Mouse (Mus musculus): Measurements from ENCODE around the gene Rps6kb2. TPM values are rescaled to one million over a fixed set of nuclear protein-coding genes. Genes with fewer than 3 reads are reported as not detected.
A peak's percentile ranks its signal among the peaks of the same experiment; 100 is the strongest.

The Rps6kb2 gene
- polyA plus RNA-seq, 1 experiment from 2014 or later = 22.1 TPM

- Histone ChIP-seq H3K36me3 (replicated peaks; ENCODE audit: insufficient read depth, low read length) (no peaks in the 10 kb centered on the region), H3K27ac (ENCODE audit: low read depth) (0 out of 2 replicates have a peak overlapping the region, but pooled peaks have one; percentile 34), H3K4me2 (ENCODE audit: low read depth, low read length) (no peak overlapping the region), H3K9me3 (ENCODE audit: low read length) (no peaks in the 10 kb centered on the region), H3K9ac (replicated peaks) (no peak overlapping the region), H3K27me3 (ENCODE audit: insufficient read depth, low read length) (no peaks in the 10 kb centered on the region), H3K4me1 (ENCODE audit: insufficient read depth) (peaks cover 28% of the 10 kb centered on the region), H3K4me3 (ENCODE audit: low read depth, low read length) (no peak overlapping the region)
- ATAC-seq = no peak
- no peak for TF ChIP-seq CTCF (IDR thresholded peaks at IDR 0.05; ENCODE audit: low read depth)
- 87% methylated on average over 10 of the region's 10 CpGs for WGBS (ENCODE audit: insufficient replicate concordance)
- no peak for DNase-seq
Measured at GRCm38 (mm10) chr19:4170723-4171392, 7.7 kb upstream of the Rps6kb2 start.

DNA sequence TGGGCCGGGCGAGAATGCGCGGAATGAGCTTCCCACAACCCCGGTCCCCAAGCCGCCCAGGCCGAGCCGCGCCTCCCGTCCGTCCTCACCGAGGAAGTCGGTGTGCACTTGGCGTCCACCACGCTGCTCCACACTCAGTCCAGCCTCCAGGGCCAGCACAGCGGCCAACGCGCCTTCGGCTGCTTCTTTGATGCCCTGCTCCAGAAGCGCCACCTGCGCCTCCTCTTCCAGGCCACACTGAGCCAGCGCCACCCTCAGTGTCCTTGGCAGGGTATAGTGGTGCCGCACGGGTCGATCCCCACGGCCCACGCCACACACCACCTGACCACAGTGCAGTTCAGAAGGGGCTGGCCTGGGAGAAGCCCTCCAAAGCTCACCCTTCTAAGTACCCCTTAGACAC lies 6.7 kb upstream of the Rps6kb2 start:
- TF ChIP-seq CTCF (IDR thresholded peaks at IDR 0.05; ENCODE audit: low read depth) = no peak
- TF ChIP-seq EP300 (IDR thresholded peaks at IDR 0.05; ENCODE audit: low read depth) = no peak
- Histone ChIP-seq H3K4me2 (ENCODE audit: low read depth, low read length) (peak overlapping the region; percentile 97), H3K27me3 (ENCODE audit: insufficient read depth, low read length) (no peaks in the 10 kb centered on the region), H3K4me3 (ENCODE audit: low read depth, low read length) (peak overlapping the region; percentile 62), H3K4me1 (ENCODE audit: insufficient read depth) (peaks cover 30% of the 10 kb centered on the region), H3K27ac (ENCODE audit: low read depth) (peak overlapping the region; percentile 82), H3K36me3 (replicated peaks; ENCODE audit: insufficient read depth, low read length) (no peaks in the 10 kb centered on the region), H3K9ac (replicated peaks) (peak overlapping the region; percentile 81), H3K9me3 (ENCODE audit: low read length) (no peaks in the 10 kb centered on the region)
- 8% methylated on average over 27 of the region's 27 CpGs for WGBS (ENCODE audit: insufficient replicate concordance)
- ATAC-seq (peak; percentile 47), DNase-seq (no peak)

- no peaks in the 10 kb centered on the region for H3K36me3 ChIP-seq (replicated peaks; ENCODE audit: insufficient read depth, low read length)
- H3K4me3 ChIP-seq (ENCODE audit: low read depth, low read length) = peak overlapping the region; percentile 62
- ATAC-seq = peak; percentile 95
Measured at GRCm38 (mm10) chr19:4169378-4169784, 6.2 kb upstream of the Rps6kb2 start.

GRCm38 (mm10) chr19:4166678-4167476 lies 3.7 kb upstream of the Rps6kb2 start:
- no peak for ATAC-seq
- no peaks in the 10 kb centered on the region for H3K27me3 ChIP-seq (ENCODE audit: insufficient read depth, low read length)
- no peak overlapping the region for H3K4me3 ChIP-seq (ENCODE audit: low read depth, low read length)
- no peaks in the 10 kb centered on the region for H3K36me3 ChIP-seq (replicated peaks; ENCODE audit: insufficient read depth, low read length)
- peaks cover 45% of the 10 kb centered on the region for H3K4me1 ChIP-seq (ENCODE audit: insufficient read depth)
- no peak for DNase-seq
- TF ChIP-seq EP300 (IDR thresholded peaks at IDR 0.05; ENCODE audit: low read depth) (no peak), CTCF (IDR thresholded peaks at IDR 0.05; ENCODE audit: low read depth) (no peak)
- WGBS (ENCODE audit: insufficient replicate concordance) = 73% methylated on average over 9 of the region's 9 CpGs
- no peak overlapping the region for H3K4me2 ChIP-seq (ENCODE audit: low read depth, low read length)
- no peak overlapping the region for H3K27ac ChIP-seq (ENCODE audit: low read depth)
- H3K9ac ChIP-seq (replicated peaks) = no peak overlapping the region
- H3K9me3 ChIP-seq (ENCODE audit: low read length) = no peaks in the 10 kb centered on the region

More at GRCm38 (mm10) chr19:4169378-4169784, 6.2 kb upstream of the Rps6kb2 start:
- H3K4me2 ChIP-seq (ENCODE audit: low read depth, low read length) = peak overlapping the region; percentile 97
- peak overlapping the region; percentile 81 for H3K9ac ChIP-seq (replicated peaks)
- H3K27me3 ChIP-seq (ENCODE audit: insufficient read depth, low read length) = no peaks in the 10 kb centered on the region
- no peaks in the 10 kb centered on the region for H3K9me3 ChIP-seq (ENCODE audit: low read length)
- peak overlapping the region; percentile 82 for H3K27ac ChIP-seq (ENCODE audit: low read depth)
- no peak for TF ChIP-seq EP300 (IDR thresholded peaks at IDR 0.05; ENCODE audit: low read depth)
- TF ChIP-seq CTCF (IDR thresholded peaks at IDR 0.05; ENCODE audit: low read depth) = peak; percentile 99
- peak; percentile 99 for DNase-seq
- under 1% methylated on average over 42 of the region's 43 CpGs for WGBS (ENCODE audit: insufficient replicate concordance)
- peaks cover 31% of the 10 kb centered on the region for H3K4me1 ChIP-seq (ENCODE audit: insufficient read depth)

DNA sequence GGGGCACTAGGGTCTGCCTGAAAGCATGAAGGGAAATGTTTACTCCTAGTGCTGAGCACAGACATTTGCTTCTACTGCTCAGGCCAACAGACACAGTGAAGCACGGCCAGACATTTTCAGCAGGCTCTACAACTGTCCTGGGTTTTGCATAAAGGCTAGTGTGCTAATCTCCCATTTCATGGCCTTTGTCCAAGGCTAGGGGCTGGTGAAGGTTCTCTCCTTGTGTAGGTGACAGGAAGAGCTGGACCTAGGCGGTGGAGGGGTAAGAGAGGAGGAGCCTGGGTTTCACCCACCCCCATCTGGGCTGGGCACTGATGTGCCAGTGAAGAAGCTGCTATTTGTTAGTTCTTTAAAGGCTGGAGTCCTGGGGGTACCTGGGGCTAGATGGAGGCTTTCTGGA lies 1.6 kb upstream of the Rps6kb2 start:
- 38% methylated on average over 2 of the region's 2 CpGs for WGBS (ENCODE audit: insufficient replicate concordance)
- Histone ChIP-seq H3K36me3 (replicated peaks; ENCODE audit: insufficient read depth, low read length) (peaks cover 2% of the 10 kb centered on the region), H3K9ac (replicated peaks) (0 out of 2 replicates have a peak overlapping the region, but pooled peaks have one; percentile 23), H3K4me3 (ENCODE audit: low read depth, low read length) (no peak overlapping the region), H3K4me1 (ENCODE audit: insufficient read depth) (peaks cover 30% of the 10 kb centered on the region), H3K27me3 (ENCODE audit: insufficient read depth, low read length) (no peaks in the 10 kb centered on the region), H3K27ac (ENCODE audit: low read depth) (peak overlapping the region; percentile 79), H3K4me2 (ENCODE audit: low read depth, low read length) (no peak overlapping the region), H3K9me3 (ENCODE audit: low read length) (no peaks in the 10 kb centered on the region)
- DNase-seq = no peak
- ATAC-seq = no peak
- TF ChIP-seq CTCF (IDR thresholded peaks at IDR 0.05; ENCODE audit: low read depth) = no peak
- no peak for TF ChIP-seq EP300 (IDR thresholded peaks at IDR 0.05; ENCODE audit: low read depth)

GRCm38 (mm10) chr19:4164100-4164499 lies 946 bp upstream of the Rps6kb2 start:
- TF ChIP-seq EP300 (IDR thresholded peaks at IDR 0.05; ENCODE audit: low read depth) (no peak), CTCF (IDR thresholded peaks at IDR 0.05; ENCODE audit: low read depth) (no peak)
- Histone ChIP-seq H3K9ac (replicated peaks) (no peak overlapping the region), H3K4me1 (ENCODE audit: insufficient read depth) (peaks cover 27% of the 10 kb centered on the region), H3K27ac (ENCODE audit: low read depth) (peak overlapping the region; percentile 79), H3K4me3 (ENCODE audit: low read depth, low read length) (no peak overlapping the region), H3K27me3 (ENCODE audit: insufficient read depth, low read length) (no peaks in the 10 kb centered on the region), H3K4me2 (ENCODE audit: low read depth, low read length) (no peak overlapping the region), H3K36me3 (replicated peaks; ENCODE audit: insufficient read depth, low read length) (peaks cover 7% of the 10 kb centered on the region), H3K9me3 (ENCODE audit: low read length) (no peaks in the 10 kb centered on the region)
- 78% methylated on average over 3 of the region's 3 CpGs for WGBS (ENCODE audit: insufficient replicate concordance)
- ATAC-seq = no peak
- no peak for DNase-seq

Measured in liver, postnatal 0 days (tissue).